Mouse (Mus musculus): ENCODE measurements around the gene Klri2. TPM values are rescaled to one million over a fixed set of nuclear protein-coding genes. Genes with fewer than 3 reads are reported as not detected.
"Not testable (repeated sequence)": the region's sequence is repeated elsewhere in the genome, so short reads cannot be mapped to it uniquely, and the experiment has no call there.

Gene Klri2
- polyA plus RNA-seq (2015; fragmentation: Nextera tagmentation; extraction: Ambion mirVana) = not detected in 2 replicates

DNA sequence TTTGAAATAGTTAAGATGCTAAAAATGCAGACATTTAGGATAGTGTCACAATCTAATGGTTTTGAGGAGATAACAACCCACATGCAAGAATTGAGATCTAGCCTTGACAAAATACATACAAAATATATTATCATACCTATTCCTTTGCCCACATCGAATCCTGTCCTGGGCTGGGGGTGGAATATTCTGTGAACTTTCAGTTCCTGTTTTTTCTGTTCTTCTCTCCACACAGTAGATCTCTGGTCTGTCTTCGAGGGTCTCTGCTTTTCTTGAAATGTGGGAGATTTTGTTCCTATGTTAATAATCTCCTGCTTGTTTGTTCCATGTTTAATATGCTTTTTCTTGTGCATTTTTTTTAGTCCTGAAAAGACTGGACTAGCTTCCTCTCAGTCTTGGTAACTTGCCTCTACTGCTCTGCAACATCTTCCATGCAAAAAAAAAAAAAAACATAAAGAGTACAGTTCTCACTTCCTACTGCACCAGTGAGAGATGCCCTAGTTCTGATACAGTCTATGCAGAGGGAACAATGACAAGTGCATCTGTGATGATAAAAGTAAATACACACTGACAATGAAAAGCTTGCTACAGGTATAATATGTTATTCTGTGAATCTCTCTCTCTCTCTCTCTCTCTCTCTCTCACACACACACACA is at the start of gene Klri2:
Gene Klri2, minus strand, starts transcription at position 416 of the 653 bp plus-strand sequence.
- Histone ChIP-seq H3K9me3 (0 out of 2 replicates have a peak, but pooled peaks cover 6% of the 10 kb centered on the region), H3K27ac (no peak within 1 kb of the TSS), H3K4me3 (no peak within 1 kb of the TSS), H3K4me1 (no peaks in the 10 kb centered on the region), H3K27me3 (no peaks in the 10 kb centered on the region), H3K9ac (no peak within 1 kb of the TSS), H3K4me2 (replicated peaks) (no peak within 1 kb of the TSS), H3K36me3 (no peaks in the 10 kb centered on the region)
- WGBS = 67% methylated on average over 2 of the region's 2 CpGs
- ATAC-seq (ENCODE audit: low FRiP score, low read depth) = no peak

DNA sequence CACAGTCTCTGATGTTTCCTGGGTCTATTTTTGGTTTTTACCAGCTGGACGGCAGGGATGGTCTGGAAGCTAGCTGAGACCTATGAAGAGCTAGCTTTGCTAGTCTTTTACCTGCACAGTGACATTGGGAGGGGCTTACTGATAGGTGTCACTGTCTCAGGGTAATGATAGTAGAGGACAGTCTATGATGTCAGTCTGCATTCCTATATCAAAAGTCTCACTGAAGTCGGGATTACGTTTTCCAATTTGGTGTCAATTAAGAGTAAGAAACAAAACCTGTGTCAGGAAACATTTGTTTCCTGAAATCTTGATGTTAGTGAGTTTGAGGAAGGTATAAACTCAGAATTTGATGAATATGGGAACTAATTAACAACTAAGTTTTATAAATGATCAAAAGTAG is 43.9 kb upstream of the Klri2 start, which contains the start of gene Gm156:
Gene Gm156, minus strand, starts transcription at position 101 of the 400 bp plus-strand sequence.
- WGBS = 89% methylated on average over 3 of the region's 3 CpGs
- not testable (repeated sequence) for H3K9ac ChIP-seq; H3K4me1 ChIP-seq; H3K9me3 ChIP-seq; H3K4me2 ChIP-seq (replicated peaks); H3K36me3 ChIP-seq; H3K27me3 ChIP-seq; H3K27ac ChIP-seq; H3K4me3 ChIP-seq; ATAC-seq (ENCODE audit: low FRiP score, low read depth)

DNA sequence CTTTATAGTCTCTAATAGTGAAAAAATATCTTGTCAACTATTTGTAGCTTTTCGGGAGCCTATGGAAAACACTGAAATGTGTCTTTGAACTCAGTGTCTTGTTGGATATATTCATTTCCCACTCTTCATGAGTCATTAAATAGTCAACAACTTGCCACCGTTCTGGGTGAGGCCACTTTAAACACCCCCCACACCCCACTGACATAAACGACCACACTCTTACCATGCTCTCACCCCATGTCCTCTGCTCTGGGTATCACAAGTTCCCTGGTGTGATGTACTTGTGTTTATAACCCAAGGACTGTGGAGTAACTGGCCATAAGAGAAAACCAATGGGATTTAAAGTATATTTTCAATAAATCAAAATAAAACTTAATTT is 7.4 kb upstream of the Klri2 start:
- Histone ChIP-seq H3K36me3 (no peaks in the 10 kb centered on the region), H3K4me3 (no peak overlapping the region), H3K4me1 (no peaks in the 10 kb centered on the region), H3K9ac (no peak overlapping the region), H3K27me3 (no peaks in the 10 kb centered on the region), H3K9me3 (peaks cover 12% of the 10 kb centered on the region), H3K4me2 (replicated peaks) (no peak overlapping the region), H3K27ac (no peak overlapping the region)
- ATAC-seq (ENCODE audit: low FRiP score, low read depth) = no peak
- 71% methylated on average over 3 of the region's 3 CpGs for WGBS

DNA sequence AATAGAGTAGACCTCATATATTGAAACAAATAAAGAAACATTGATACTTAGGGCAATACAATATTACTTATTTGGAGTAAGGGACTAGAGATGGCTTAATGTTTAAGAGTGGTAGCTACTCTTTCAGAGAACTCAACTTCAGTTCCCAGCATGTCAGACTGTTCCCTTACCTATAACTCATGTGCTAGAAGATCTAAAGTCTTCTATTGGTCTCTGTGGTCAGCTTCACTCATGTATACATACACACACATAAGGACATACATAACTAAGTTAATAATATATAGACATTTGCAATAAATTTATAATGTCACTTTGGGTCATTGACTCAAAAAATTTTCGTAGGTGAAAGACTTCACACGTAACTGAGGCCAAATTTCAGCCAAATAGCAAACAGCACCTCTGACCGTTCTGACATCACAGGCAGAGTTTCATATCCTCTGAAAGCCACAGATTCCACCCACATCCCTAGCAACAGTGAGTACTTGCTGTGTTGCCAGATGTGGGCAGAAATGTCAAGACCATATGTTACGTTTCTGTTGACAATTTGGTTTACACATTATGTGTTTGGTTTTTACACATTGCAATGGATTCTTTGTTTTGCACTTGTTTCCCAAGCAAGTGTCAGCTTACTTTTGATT is 6.9 kb upstream of the Klri2 start:
- 85% methylated on average over 4 of the region's 4 CpGs for WGBS

DNA sequence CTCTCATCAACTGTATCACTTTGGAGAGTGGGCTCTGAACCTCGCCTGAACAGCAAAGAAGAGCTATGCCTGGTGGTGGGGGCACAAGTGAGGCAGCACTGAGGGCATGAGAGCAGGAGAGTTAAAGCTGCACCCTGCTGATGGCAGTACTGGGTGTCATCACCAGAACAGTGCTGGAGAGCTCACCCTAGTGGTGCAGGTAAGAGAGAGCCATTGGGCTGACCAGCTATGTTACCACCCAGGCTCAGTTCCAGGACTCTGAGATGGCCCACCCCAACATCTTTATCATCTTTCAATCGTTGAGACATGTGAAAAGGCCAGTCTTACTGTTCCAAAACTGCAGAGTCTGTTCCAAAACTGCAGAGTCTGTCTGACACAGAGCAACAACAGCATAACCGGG is 5.9 kb upstream of the Klri2 start:
- Histone ChIP-seq H3K4me1 (no peaks in the 10 kb centered on the region), H3K4me2 (replicated peaks) (no peak overlapping the region), H3K9ac (no peak overlapping the region), H3K4me3 (no peak overlapping the region), H3K9me3 (peaks cover 15% of the 10 kb centered on the region), H3K27me3 (no peaks in the 10 kb centered on the region), H3K27ac (no peak overlapping the region), H3K36me3 (no peaks in the 10 kb centered on the region)
- 68% methylated on average over 3 of the region's 3 CpGs for WGBS
- no peak for ATAC-seq (ENCODE audit: low FRiP score, low read depth)

More for the DNA sequence above, 6.9 kb upstream of the Klri2 start:
- no peak for ATAC-seq (ENCODE audit: low FRiP score, low read depth)
- Histone ChIP-seq H3K27ac (no peak overlapping the region), H3K4me3 (no peak overlapping the region), H3K27me3 (no peaks in the 10 kb centered on the region), H3K4me2 (replicated peaks) (no peak overlapping the region), H3K9me3 (peaks cover 13% of the 10 kb centered on the region), H3K4me1 (no peaks in the 10 kb centered on the region), H3K36me3 (no peaks in the 10 kb centered on the region), H3K9ac (no peak overlapping the region)

DNA sequence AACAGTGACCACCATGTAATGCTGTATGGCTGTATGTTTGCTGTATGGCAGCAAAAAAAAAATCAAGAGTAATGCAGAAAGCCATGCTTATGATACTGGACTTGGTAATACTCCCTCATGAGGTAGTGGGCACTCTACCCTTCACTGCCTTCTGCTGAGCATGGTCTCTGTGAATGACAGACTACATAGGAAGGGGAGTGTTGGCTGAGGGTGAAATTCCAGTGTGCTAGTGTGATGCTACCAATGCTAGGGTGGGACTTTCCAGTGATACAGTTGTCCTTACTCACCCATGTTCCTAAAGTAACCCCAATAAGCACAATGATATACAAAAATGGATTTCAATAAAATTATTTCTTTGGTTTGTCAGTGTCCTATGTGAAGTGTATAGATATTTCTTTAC is 3.9 kb downstream of the Klri2 start:
- Histone ChIP-seq H3K9me3 (no peaks in the 10 kb centered on the region), H3K4me2 (replicated peaks) (no peak overlapping the region), H3K27me3 (no peaks in the 10 kb centered on the region), H3K4me1 (no peaks in the 10 kb centered on the region), H3K36me3 (no peaks in the 10 kb centered on the region), H3K9ac (no peak overlapping the region), H3K27ac (no peak overlapping the region), H3K4me3 (no peak overlapping the region)
- no peak for ATAC-seq (ENCODE audit: low FRiP score, low read depth)

DNA sequence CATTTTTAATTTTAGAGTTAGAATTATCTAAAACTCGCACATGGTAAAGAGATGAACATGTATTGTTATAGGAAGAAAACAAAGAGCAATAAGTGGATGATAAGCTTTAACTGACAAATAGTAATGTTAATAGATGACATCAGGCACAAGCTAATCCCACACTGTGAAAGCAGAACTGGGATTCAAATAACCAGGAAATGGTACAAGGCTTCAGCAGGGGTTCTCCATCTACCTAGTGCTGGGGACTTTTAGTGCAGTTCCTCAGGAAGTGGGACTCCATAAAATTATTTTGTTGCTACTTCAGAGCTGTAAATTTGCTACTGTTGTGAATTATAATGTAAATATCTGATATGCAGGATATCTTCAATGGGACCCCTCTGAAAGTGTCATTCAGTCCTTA is 13.0 kb downstream of the Klri2 start:
- Histone ChIP-seq H3K27ac (no peak overlapping the region), H3K4me1 (no peaks in the 10 kb centered on the region), H3K9me3 (no peaks in the 10 kb centered on the region), H3K36me3 (no peaks in the 10 kb centered on the region), H3K9ac (no peak overlapping the region), H3K4me2 (replicated peaks) (no peak overlapping the region), H3K4me3 (no peak overlapping the region), H3K27me3 (no peaks in the 10 kb centered on the region)
- WGBS = 84% methylated on average over 1 of the region's 1 CpGs
- ATAC-seq (ENCODE audit: low FRiP score, low read depth) = no peak

DNA sequence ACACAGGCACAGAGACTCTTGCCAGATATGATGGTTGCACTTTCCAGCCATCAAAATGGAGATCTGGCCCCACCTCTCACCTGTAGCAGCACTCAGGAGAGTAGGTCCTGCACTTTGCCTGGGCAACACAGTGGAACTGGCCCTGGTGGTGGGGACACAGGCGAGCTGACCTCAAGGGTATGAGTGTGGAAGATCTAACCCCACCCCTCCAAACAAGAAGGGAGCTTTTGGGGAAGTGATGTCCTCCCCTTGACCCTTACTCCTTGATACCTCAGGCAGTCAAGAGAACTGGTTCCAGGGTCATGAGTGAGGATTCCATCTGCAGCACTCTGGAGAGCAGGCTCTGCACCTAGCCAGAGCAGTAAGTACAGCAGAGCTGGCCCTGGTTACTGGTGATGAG is 18.9 kb downstream of the Klri2 start:
- no peak for ATAC-seq (ENCODE audit: low FRiP score, low read depth)
- Histone ChIP-seq H3K27me3 (no peaks in the 10 kb centered on the region), H3K27ac (no peak overlapping the region), H3K4me1 (no peaks in the 10 kb centered on the region), H3K4me3 (no peak overlapping the region), H3K4me2 (replicated peaks) (no peak overlapping the region), H3K9me3 (no peaks in the 10 kb centered on the region), H3K36me3 (no peaks in the 10 kb centered on the region), H3K9ac (no peak overlapping the region)
- 58% methylated on average over 1 of the region's 1 CpGs for WGBS

DNA sequence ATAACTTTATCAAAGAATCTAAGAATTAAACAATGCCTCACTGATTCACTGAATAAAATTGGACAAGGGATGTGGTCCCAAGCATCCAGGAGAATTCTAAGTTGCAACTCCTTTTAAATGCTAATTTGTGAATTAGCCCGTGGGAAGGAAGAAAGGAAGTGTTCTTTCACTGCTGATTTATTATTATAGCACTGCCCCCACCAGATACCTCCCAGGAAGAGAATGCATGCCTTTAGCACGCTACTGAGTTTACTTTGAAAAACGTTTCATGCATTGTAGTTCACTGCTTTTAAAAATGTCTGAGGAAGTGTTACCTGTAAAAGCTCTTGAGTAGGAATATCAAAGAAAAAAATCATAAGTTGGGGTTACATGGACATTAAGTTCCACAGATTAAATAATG is 19.8 kb downstream of the Klri2 start:
- ATAC-seq (ENCODE audit: low FRiP score, low read depth) = no peak
- Histone ChIP-seq H3K4me1 (no peaks in the 10 kb centered on the region), H3K4me2 (replicated peaks) (no peak overlapping the region), H3K27ac (no peak overlapping the region), H3K4me3 (no peak overlapping the region), H3K9me3 (no peaks in the 10 kb centered on the region), H3K27me3 (no peaks in the 10 kb centered on the region), H3K9ac (no peak overlapping the region), H3K36me3 (no peaks in the 10 kb centered on the region)
- 14% methylated on average over 3 of the region's 3 CpGs for WGBS

DNA sequence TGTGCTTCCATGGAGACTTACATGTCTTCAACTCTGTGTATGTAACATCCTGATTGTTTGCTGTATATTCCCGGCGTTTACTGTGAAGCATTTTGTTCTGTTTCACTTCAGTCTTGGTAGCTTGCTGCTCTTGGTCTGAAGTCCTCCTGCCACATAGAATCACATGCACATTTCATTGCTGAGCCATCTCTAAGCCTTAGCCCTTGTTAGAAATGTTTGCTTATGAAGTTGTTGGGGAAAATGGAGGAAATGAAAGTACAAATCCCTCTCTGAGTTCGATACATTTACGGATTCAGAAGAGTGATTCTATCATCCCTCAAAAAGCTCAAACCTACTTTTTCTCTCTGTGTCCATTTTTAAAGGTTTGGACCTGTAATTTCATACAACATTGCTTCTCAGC is 23.3 kb downstream of the Klri2 start, which contains the start of gene Klri1:
Gene Klri1, minus strand, starts transcription at position 101 of the 400 bp plus-strand sequence.
- Histone ChIP-seq H3K4me2 (replicated peaks) (no peak within 1 kb of the TSS), H3K27me3 (no peaks in the 10 kb centered on the region), H3K9ac (no peak within 1 kb of the TSS), H3K4me3 (no peak within 1 kb of the TSS), H3K4me1 (no peaks in the 10 kb centered on the region), H3K27ac (no peak within 1 kb of the TSS), H3K36me3 (no peaks in the 10 kb centered on the region), H3K9me3 (no peaks in the 10 kb centered on the region)
- WGBS = 88% methylated on average over 4 of the region's 4 CpGs
- ATAC-seq (ENCODE audit: low FRiP score, low read depth) = no peak

DNA sequence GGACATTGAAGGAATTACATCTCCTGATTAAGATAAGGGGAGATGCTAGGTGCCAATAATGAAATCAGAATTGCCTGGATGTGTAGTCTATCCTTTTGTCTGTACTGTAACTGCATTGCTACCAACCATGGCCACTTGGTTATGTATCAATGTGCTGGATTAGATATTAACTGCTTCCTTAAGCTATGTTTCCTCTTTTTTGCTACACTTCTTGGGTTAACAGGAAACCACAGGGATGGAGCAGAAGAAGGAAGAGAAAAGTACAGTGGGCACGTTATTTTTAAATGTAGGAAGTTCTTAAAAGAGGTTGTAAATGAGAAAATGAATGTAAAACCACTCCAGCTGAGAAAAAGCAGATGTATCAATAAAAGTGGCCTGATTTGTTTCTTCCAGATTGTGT is 26.7 kb downstream of the Klri2 start:
- H3K4me1 ChIP-seq = no peaks in the 10 kb centered on the region
- WGBS = 33% methylated on average over 1 of the region's 1 CpGs
- H3K4me3 ChIP-seq = no peak overlapping the region
- H3K4me2 ChIP-seq (replicated peaks) = no peak overlapping the region
- no peaks in the 10 kb centered on the region for H3K27me3 ChIP-seq
- H3K9me3 ChIP-seq = no peaks in the 10 kb centered on the region
- no peaks in the 10 kb centered on the region for H3K36me3 ChIP-seq
- no peak overlapping the region for H3K27ac ChIP-seq
- ATAC-seq (ENCODE audit: low FRiP score, low read depth) = no peak
- no peak overlapping the region for H3K9ac ChIP-seq

DNA sequence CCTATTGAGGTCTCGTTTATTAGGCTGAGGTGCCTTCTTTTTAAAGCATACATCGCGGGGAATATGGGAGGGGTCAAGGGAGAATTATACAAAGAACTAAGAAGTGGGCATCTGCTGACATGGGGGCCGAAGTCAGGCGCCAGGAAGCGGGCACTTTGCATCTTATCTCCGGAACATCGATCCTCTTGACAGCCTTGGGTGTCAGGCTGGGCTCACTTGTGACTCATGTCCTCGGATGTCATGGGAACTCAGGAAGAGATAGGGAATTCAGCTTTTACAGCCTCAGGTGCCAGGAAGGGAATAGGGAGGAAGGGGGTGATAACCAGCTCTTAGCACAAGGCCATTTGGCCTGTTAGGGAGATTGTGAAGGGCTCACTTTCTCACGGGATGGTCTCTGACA is 48.8 kb downstream of the Klri2 start:
- H3K9ac ChIP-seq; H3K4me2 ChIP-seq (replicated peaks); H3K36me3 ChIP-seq; H3K4me3 ChIP-seq; H3K27me3 ChIP-seq; ATAC-seq (ENCODE audit: low FRiP score, low read depth); H3K9me3 ChIP-seq; H3K4me1 ChIP-seq; H3K27ac ChIP-seq: not testable (repeated sequence)
- 67% methylated on average over 10 of the region's 10 CpGs for WGBS

DNA sequence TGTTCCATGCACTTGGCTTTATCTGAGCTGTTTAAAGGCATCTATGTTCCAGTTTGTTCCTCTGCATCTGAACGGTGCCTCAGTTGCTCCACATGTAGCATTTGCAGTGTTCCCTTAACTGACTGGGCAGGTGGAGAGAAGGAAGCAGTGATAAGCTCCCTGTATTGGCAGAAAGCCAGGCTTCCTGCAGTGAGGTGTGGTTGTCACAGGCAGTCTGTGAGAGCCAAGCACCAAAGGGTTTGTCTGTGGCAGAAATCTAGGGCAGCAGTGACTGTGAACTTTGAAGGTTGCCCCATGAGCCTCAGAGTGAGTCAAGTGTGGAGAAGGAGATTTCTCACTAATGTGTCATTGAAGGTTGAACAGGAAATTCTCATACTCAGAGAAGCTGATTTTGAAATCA is 59.9 kb downstream of the Klri2 start:
- Histone ChIP-seq H3K4me2 (replicated peaks) (no peak overlapping the region), H3K27me3 (no peaks in the 10 kb centered on the region), H3K9me3 (no peaks in the 10 kb centered on the region), H3K9ac (no peak overlapping the region), H3K36me3 (no peaks in the 10 kb centered on the region), H3K27ac (no peak overlapping the region), H3K4me1 (no peaks in the 10 kb centered on the region), H3K4me3 (no peak overlapping the region)
- no peak for ATAC-seq (ENCODE audit: low FRiP score, low read depth)
- WGBS = 47% methylated on average over 1 of the region's 1 CpGs
